Mouse (Mus musculus): ENCODE data around the gene Cux2. TPM values are rescaled to one million over a fixed set of nuclear protein-coding genes. Genes with fewer than 3 reads are reported as not detected.

Cux2 gene
- polyA plus RNA-seq, 1 experiment from 2014 or later = 1.6 TPM

GRCm38 (mm10) chr5:121821116-121821515, 228.8 kb downstream of the Cux2 start:
- CTCF ChIA-PET = interaction anchor here (0.7 to 2.2 kb wide), 6 partner anchors 10 to 16 kb away, joined by 3 to 6 read pairs (median 3); partner anchors contain the start of gene Sh2b3
- no peak for ATAC-seq
- no peaks in the 10 kb centered on the region for H3K27me3 ChIP-seq
- in situ Hi-C loops (cut with MboI; ENCODE audit: low pct_unique_long_range_greater_than_20kb) = no loop called here
- DNase-seq (ENCODE audit: low read depth, low spot score) = no peak
- TF ChIP-seq CTCF (IDR thresholded peaks at IDR 0.05) = no peak
- POLR2A ChIA-PET = interaction anchor here (8.4 kb wide), 1 partner anchor 14 kb away, joined by 61 read pairs; the partner anchor contains the start of gene Sh2b3

- no peaks in the 10 kb centered on the region for H3K27me3 ChIP-seq
- CTCF ChIA-PET = interaction anchor here (0.9 to 7.1 kb wide), 6 partner anchors 9 to 23 kb away, joined by 3 to 41 read pairs (median 4); partner anchors contain the start of gene Sh2b3
- POLR2A ChIA-PET = interaction anchor here (8.4 kb wide), 1 partner anchor 15 kb away, joined by 61 read pairs; the partner anchor contains the start of gene Sh2b3
- ATAC-seq = no peak
- no peak for DNase-seq (ENCODE audit: low read depth, low spot score)
- TF ChIP-seq CTCF (IDR thresholded peaks at IDR 0.05) = no peak
- in situ Hi-C loops (cut with MboI; ENCODE audit: low pct_unique_long_range_greater_than_20kb) = no loop called here
Observed at GRCm38 (mm10) chr5:121820657-121821056, 229.2 kb downstream of the Cux2 start.

- TF ChIP-seq CTCF (IDR thresholded peaks at IDR 0.05) = no peak
- no peaks in the 10 kb centered on the region for H3K27me3 ChIP-seq
- in situ Hi-C loops (cut with MboI; ENCODE audit: low pct_unique_long_range_greater_than_20kb) = no loop called here
- peak; percentile 42 for ATAC-seq
- CTCF ChIA-PET = interaction anchor here (0.9 to 7.1 kb wide), 5 partner anchors 11 to 23 kb away, joined by 3 to 41 read pairs (median 4); partner anchors contain the start of gene Sh2b3
- peak; percentile 37 for DNase-seq (ENCODE audit: low read depth, low spot score)
- POLR2A ChIA-PET = interaction anchor here (8.4 kb wide), 1 partner anchor 15 kb away, joined by 61 read pairs; the partner anchor contains the start of gene Sh2b3
Observed at GRCm38 (mm10) chr5:121820161-121820560, 229.7 kb downstream of the Cux2 start.

GRCm38 (mm10) chr5:121819559-121819958, 230.3 kb downstream of the Cux2 start:
- in situ Hi-C loops (cut with MboI; ENCODE audit: low pct_unique_long_range_greater_than_20kb) = no loop called here
- ChIA-PET POLR2A (interaction anchor here (0.6 to 8.4 kb wide), 3 partner anchors 16 to 573 kb away, joined by 3 to 61 read pairs (median 6); partner anchors contain the start of gene Sh2b3), CTCF (interaction anchor here (2.2 to 7.1 kb wide), 2 partner anchors 14 to 24 kb away, joined by 6 to 41 read pairs; no protein-coding TSS in a partner anchor)
- TF ChIP-seq CTCF (IDR thresholded peaks at IDR 0.05) = no peak
- H3K27me3 ChIP-seq = no peaks in the 10 kb centered on the region
- ATAC-seq (no peak), DNase-seq (ENCODE audit: low read depth, low spot score) (no peak)

GRCm38 (mm10) chr5:121818862-121819261, 231.0 kb downstream of the Cux2 start:
- CTCF ChIA-PET = interaction anchor here (1.0 to 7.1 kb wide), 3 partner anchors 9 to 25 kb away, joined by 3 to 41 read pairs (median 10); no protein-coding TSS in a partner anchor
- no peak for ATAC-seq
- no peak for TF ChIP-seq CTCF (IDR thresholded peaks at IDR 0.05)
- POLR2A ChIA-PET = interaction anchor here (0.6 to 8.4 kb wide), 3 partner anchors 17 to 574 kb away, joined by 3 to 61 read pairs (median 6); partner anchors contain the start of gene Sh2b3
- H3K27me3 ChIP-seq = no peaks in the 10 kb centered on the region
- DNase-seq (ENCODE audit: low read depth, low spot score) = no peak
- in situ Hi-C loops (cut with MboI; ENCODE audit: low pct_unique_long_range_greater_than_20kb) = no loop called here

- in situ Hi-C loops (cut with MboI; ENCODE audit: low pct_unique_long_range_greater_than_20kb) = no loop called here
- DNase-seq (ENCODE audit: low read depth, low spot score) (no peak), ATAC-seq (no peak)
- H3K27me3 ChIP-seq = no peaks in the 10 kb centered on the region
- no peak for TF ChIP-seq CTCF (IDR thresholded peaks at IDR 0.05)
- ChIA-PET CTCF (interaction anchor here (1.0 to 7.1 kb wide), 4 partner anchors 8 to 25 kb away, joined by 3 to 41 read pairs (median 10); no protein-coding TSS in a partner anchor), POLR2A (interaction anchor here (1.1 to 8.4 kb wide), 2 partner anchors 10 to 17 kb away, joined by 3 to 61 read pairs; partner anchors contain the start of gene Sh2b3)
Observed at GRCm38 (mm10) chr5:121818401-121818800, 231.5 kb downstream of the Cux2 start.

GRCm38 (mm10) chr5:121817551-121817950, 232.4 kb downstream of the Cux2 start:
- CTCF ChIA-PET = interaction anchor here (1.2 to 7.1 kb wide), 6 partner anchors 8 to 30 kb away, joined by 3 to 41 read pairs (median 7); no protein-coding TSS in a partner anchor
- TF ChIP-seq CTCF (IDR thresholded peaks at IDR 0.05) = no peak
- ATAC-seq (no peak), DNase-seq (ENCODE audit: low read depth, low spot score) (no peak)
- in situ Hi-C loops (cut with MboI; ENCODE audit: low pct_unique_long_range_greater_than_20kb) = no loop called here
- POLR2A ChIA-PET = interaction anchor here (1.1 to 8.4 kb wide), 2 partner anchors 9 to 18 kb away, joined by 3 to 61 read pairs; partner anchors contain the start of gene Sh2b3
- H3K27me3 ChIP-seq = no peaks in the 10 kb centered on the region

- no peak for ATAC-seq
- DNase-seq (ENCODE audit: low read depth, low spot score) = no peak
- TF ChIP-seq CTCF (IDR thresholded peaks at IDR 0.05) = no peak
- POLR2A ChIA-PET = interaction anchor here (0.8 to 8.4 kb wide), 4 partner anchors 10 to 26 kb away, joined by 3 to 61 read pairs (median 3); partner anchors contain the start of gene Sh2b3
- in situ Hi-C loops (cut with MboI; ENCODE audit: low pct_unique_long_range_greater_than_20kb) = no loop called here
- H3K27me3 ChIP-seq = no peaks in the 10 kb centered on the region
- CTCF ChIA-PET = interaction anchor here (1.2 to 7.1 kb wide), 6 partner anchors 7 to 31 kb away, joined by 3 to 41 read pairs (median 8); partner anchors contain the start of gene Sh2b3
Observed at GRCm38 (mm10) chr5:121816611-121817010, 233.3 kb downstream of the Cux2 start.

GRCm38 (mm10) chr5:121815867-121816380, 234.0 kb downstream of the Cux2 start:
- no peak for DNase-seq (ENCODE audit: low read depth, low spot score)
- ChIA-PET POLR2A (interaction anchor here (0.8 to 8.4 kb wide), 4 partner anchors 13 to 27 kb away, joined by 3 to 61 read pairs (median 3); partner anchors contain the start of gene Sh2b3), CTCF (interaction anchor here (1.5 to 7.1 kb wide), 4 partner anchors 11 to 27 kb away, joined by 4 to 41 read pairs (median 8); partner anchors contain the start of gene Sh2b3)
- ATAC-seq = no peak
- in situ Hi-C loops (cut with MboI; ENCODE audit: low pct_unique_long_range_greater_than_20kb) = no loop called here
- H3K27me3 ChIP-seq = no peaks in the 10 kb centered on the region
- TF ChIP-seq CTCF (IDR thresholded peaks at IDR 0.05) = no peak

GRCm38 (mm10) chr5:121815067-121815466, 234.8 kb downstream of the Cux2 start:
- H3K27me3 ChIP-seq = no peaks in the 10 kb centered on the region
- POLR2A ChIA-PET = interaction anchor here (1.0 kb wide), 1 partner anchor 12 kb away, joined by 3 read pairs; no protein-coding TSS in a partner anchor
- CTCF ChIA-PET = interaction anchor here (0.7 to 7.1 kb wide), 9 partner anchors 8 to 28 kb away, joined by 3 to 41 read pairs (median 4); no protein-coding TSS in a partner anchor
- DNase-seq (ENCODE audit: low read depth, low spot score) (peak; percentile 35), ATAC-seq (no peak)
- no peak for TF ChIP-seq CTCF (IDR thresholded peaks at IDR 0.05)
- in situ Hi-C loops (cut with MboI; ENCODE audit: low pct_unique_long_range_greater_than_20kb) = no loop called here
